Mouse (Mus musculus) brain, embryonic 14.5 days (tissue): ENCODE results near the gene Tle2.

Source experiments
- CTCF ChIP-seq: fragments of 200-500 bp; IDR thresholded peaks from 2 replicates; pipeline ENCODE4 v1.5.1; 2012; ENCODE audit warnings: inconsistent platforms, mild to moderate bottlenecking, moderate library complexity, borderline replicate concordance; ENCODE audit not compliant: insufficient read depth, insufficient read length; ENCODE audit errors: extremely low read depth
- POLR2A ChIP-seq: fragments of 200-500 bp; IDR thresholded peaks from 2 replicates; pipeline ENCODE4 v1.6.1; 2012; ENCODE audit warnings: mild to moderate bottlenecking, inconsistent platforms, borderline replicate concordance; ENCODE audit not compliant: poor library complexity, insufficient read depth, insufficient read length, severe bottlenecking; ENCODE audit errors: extremely low read depth

- no peak for TF ChIP-seq CTCF
- no peak for TF ChIP-seq POLR2A
Measured at GRCm38 (mm10) chr10:81541363-81541762, 33.0 kb upstream of the Tle2 start.
